Mouse (Mus musculus) midbrain, postnatal 0 days (tissue): Measurements from ENCODE around the gene Palld. TPM values are rescaled to one million over a fixed set of nuclear protein-coding genes. Genes with fewer than 3 reads are reported as not detected.

Experiments used
- ATAC-seq: fragments of 200-750 bp; cut with Nextera tagmentation; 2 replicates; pipeline ENCODE4 v1.8.0; 2017; ENCODE audit warnings: moderate number of reproducible peaks, mild to moderate bottlenecking, moderate TSS enrichment, moderate library complexity; ENCODE audit not compliant: low FRiP score
- DNase-seq: peaks from one replicate; pipeline ENCODE4 v3.0.0-alpha.2; 2015; ENCODE audit warnings: low spot score
- H3K27ac ChIP-seq: fragments of 300-500 bp; sonication (generic); 2 replicates; pipeline ENCODE4 v1.5.1; 2014; ENCODE audit warnings: low read depth, mild to moderate bottlenecking, low read length, mixed read lengths
- H3K27me3 ChIP-seq: fragments of 300-500 bp; sonication (generic); 2 replicates; pipeline ENCODE4 v1.6.1; 2014; ENCODE audit warnings: low read length, control low read depth, mixed read lengths; ENCODE audit not compliant: insufficient read depth
- H3K36me3 ChIP-seq: fragments of 300-500 bp; sonication (generic); 2 replicates; pipeline ENCODE4 v1.6.1; 2014; ENCODE audit warnings: low read length, control low read depth, mixed read lengths; ENCODE audit not compliant: insufficient read depth
- H3K4me1 ChIP-seq: fragments of 300-500 bp; sonication (generic); 2 replicates; pipeline ENCODE4 v1.6.1; 2014; ENCODE audit warnings: mild to moderate bottlenecking, control low read depth, antibody characterized with exemption, low read length, mixed read lengths; ENCODE audit not compliant: insufficient read depth
- H3K4me2 ChIP-seq: fragments of 300-500 bp; sonication (generic); 2 replicates; pipeline ENCODE4 v1.6.1; 2014; ENCODE audit warnings: low read depth, mild to moderate bottlenecking, low read length, mixed read lengths; ENCODE audit not compliant: poor library complexity, severe bottlenecking
- H3K4me3 ChIP-seq: fragments of 300-500 bp; sonication (generic); 2 replicates; pipeline ENCODE4 v1.5.1; 2014; ENCODE audit warnings: low read depth, mild to moderate bottlenecking, low read length, moderate library complexity
- H3K9ac ChIP-seq: fragments of 300-500 bp; sonication (generic); replicated peaks from 2 replicates; pipeline ENCODE4 v1.6.1; 2014; ENCODE audit warnings: mild to moderate bottlenecking, low read length, moderate library complexity, mixed read lengths; ENCODE audit not compliant: poor library complexity, severe bottlenecking
- H3K9me3 ChIP-seq: fragments of 300-500 bp; sonication (generic); 2 replicates; pipeline ENCODE4 v1.6.1; 2016; ENCODE audit warnings: low read length, control low read depth
- CTCF ChIP-seq: IDR thresholded peaks from 2 replicates; pipeline ENCODE4 v1.5.1; 2016; ENCODE audit warnings: antibody characterized with exemption, mild to moderate bottlenecking
- WGBS: fragments of 180-500 bp; shearing (Covaris S2); extraction: QIAGEN DNeasy Blood & Tissue Kit; methylation state at CpG from one replicate; pipeline ENCODE4 v1.1.7; 2014; 5-methylcytosine and 5-hydroxymethylcytosine counted together
- polyA plus RNA-seq: library from polyadenylated mRNA; unstranded; fragments of >200 nt; fragmentation: Nextera tagmentation; extraction: Ambion mirVana; gene quantifications from 2 replicates; pipeline ENCODE4 v1.2.1, GENCODE M21; 2015
- total RNA-seq: library from RNA; depleted of rRNA; stranded (reverse); fragments of >200 nt; gene quantifications from 2 replicates; pipeline ENCODE4 v1.2.3, GENCODE M21; 2014

Gene Palld
- total and polyA plus RNA-seq, 2 experiments from 2014 or later = 3.9 to 10.8 TPM

GRCm38 (mm10) chr8:61677227-61677626, 225.3 kb downstream of the Palld start:
- no peak overlapping the region for H3K27ac ChIP-seq
- H3K4me2 ChIP-seq = no peak overlapping the region
- no peak for ATAC-seq
- H3K9me3 ChIP-seq = no peaks in the 10 kb centered on the region
- no peaks in the 10 kb centered on the region for H3K4me1 ChIP-seq
- no peaks in the 10 kb centered on the region for H3K36me3 ChIP-seq
- no peak for DNase-seq
- no peaks in the 10 kb centered on the region for H3K27me3 ChIP-seq
- 84% methylated on average over 5 of the region's 5 CpGs for WGBS
- H3K4me3 ChIP-seq = no peak overlapping the region
- H3K9ac ChIP-seq = no peak overlapping the region
- TF ChIP-seq CTCF = no peak

DNA sequence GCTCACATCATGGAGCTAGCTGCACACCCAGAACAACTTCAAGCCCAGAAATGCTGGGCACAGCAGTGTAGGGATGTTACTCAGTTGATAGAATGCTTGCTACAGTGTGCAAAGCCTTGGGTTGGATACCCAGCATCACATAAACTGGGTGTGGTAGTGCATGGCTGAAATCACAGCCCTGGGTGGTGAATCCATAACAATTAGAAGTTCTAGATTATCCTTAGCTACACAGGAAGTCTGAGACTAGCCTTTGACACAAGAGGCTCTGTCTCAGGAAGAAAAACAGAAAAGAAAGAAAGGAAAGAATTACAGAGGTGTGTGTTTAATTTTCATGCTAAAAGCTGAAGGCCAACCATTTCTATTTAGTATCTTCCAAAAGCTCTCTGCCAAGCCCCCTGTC, 231.3 kb downstream of the Palld start:
- no peak for ATAC-seq
- Histone ChIP-seq H3K9me3 (no peaks in the 10 kb centered on the region), H3K27me3 (no peaks in the 10 kb centered on the region)

DNA sequence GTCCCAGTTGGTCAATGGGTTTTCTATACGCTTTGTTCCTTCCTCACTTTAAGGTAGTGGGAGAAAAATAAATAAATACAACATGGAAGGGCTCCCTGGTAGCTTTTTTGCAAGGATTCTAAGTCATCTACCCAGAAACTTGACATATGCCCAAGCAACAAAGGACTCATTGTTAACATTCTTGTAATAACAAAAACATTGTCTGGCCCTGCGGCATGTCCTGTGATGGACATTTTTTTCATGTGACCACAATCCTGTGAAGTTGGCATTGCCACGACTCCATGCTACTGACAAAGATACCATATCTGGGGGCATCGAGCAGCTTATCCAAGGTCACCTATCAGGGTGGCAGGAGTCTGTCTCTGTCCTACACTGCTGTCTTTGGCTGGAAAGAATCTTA, 232.1 kb downstream of the Palld start:
- H3K4me2 ChIP-seq = no peak overlapping the region
- H3K4me1 ChIP-seq = no peaks in the 10 kb centered on the region
- WGBS = 61% methylated on average over 4 of the region's 4 CpGs
- H3K9me3 ChIP-seq = no peaks in the 10 kb centered on the region
- no peak overlapping the region for H3K9ac ChIP-seq
- TF ChIP-seq CTCF = no peak
- DNase-seq = no peak
- no peaks in the 10 kb centered on the region for H3K27me3 ChIP-seq
- no peak for ATAC-seq
- H3K27ac ChIP-seq = no peak overlapping the region
- H3K36me3 ChIP-seq = no peaks in the 10 kb centered on the region
- no peak overlapping the region for H3K4me3 ChIP-seq

More for the DNA sequence above, 231.3 kb downstream of the Palld start:
- no peak overlapping the region for H3K9ac ChIP-seq
- H3K36me3 ChIP-seq = no peaks in the 10 kb centered on the region
- no peak for DNase-seq
- TF ChIP-seq CTCF = no peak
- H3K4me1 ChIP-seq = no peaks in the 10 kb centered on the region
- H3K4me3 ChIP-seq = no peak overlapping the region
- H3K4me2 ChIP-seq = no peak overlapping the region
- no peak overlapping the region for H3K27ac ChIP-seq

GRCm38 (mm10) chr8:61666919-61667318, 235.6 kb downstream of the Palld start:
- ATAC-seq (no peak), DNase-seq (no peak)
- no peaks in the 10 kb centered on the region for H3K4me1 ChIP-seq
- no peaks in the 10 kb centered on the region for H3K36me3 ChIP-seq
- H3K4me3 ChIP-seq = no peak overlapping the region
- no peak overlapping the region for H3K4me2 ChIP-seq
- H3K9ac ChIP-seq = no peak overlapping the region
- 16% methylated on average over 6 of the region's 6 CpGs for WGBS
- H3K9me3 ChIP-seq = no peaks in the 10 kb centered on the region
- no peak for TF ChIP-seq CTCF
- no peak overlapping the region for H3K27ac ChIP-seq
- H3K27me3 ChIP-seq = no peaks in the 10 kb centered on the region

DNA sequence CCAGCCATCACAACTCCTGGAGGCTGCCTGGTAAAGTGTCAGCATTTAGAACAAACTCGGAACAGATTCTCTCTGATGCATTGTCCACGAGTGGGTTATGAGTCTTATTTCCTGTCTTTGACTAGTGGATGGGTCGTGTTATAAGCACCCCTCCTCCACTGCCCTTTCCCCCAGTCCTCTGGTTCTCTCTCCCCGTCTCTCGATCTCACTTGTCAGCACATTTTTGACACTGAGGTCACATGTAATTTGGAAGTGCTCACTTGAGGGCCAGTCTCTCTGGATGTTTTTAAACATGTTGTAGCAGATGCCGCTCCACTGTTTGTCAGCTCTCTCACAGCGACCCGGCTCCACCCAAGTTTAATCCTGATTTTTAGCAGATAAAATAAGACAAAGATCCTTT, 237.5 kb downstream of the Palld start:
- DNase-seq = no peak
- Histone ChIP-seq H3K4me2 (no peak overlapping the region), H3K9me3 (no peaks in the 10 kb centered on the region), H3K36me3 (no peaks in the 10 kb centered on the region), H3K27ac (no peak overlapping the region), H3K9ac (no peak overlapping the region), H3K27me3 (no peaks in the 10 kb centered on the region), H3K4me3 (no peak overlapping the region), H3K4me1 (no peaks in the 10 kb centered on the region)
- WGBS = 65% methylated on average over 8 of the region's 8 CpGs
- no peak for ATAC-seq
- no peak for TF ChIP-seq CTCF

GRCm38 (mm10) chr8:61664162-61664561, 238.3 kb downstream of the Palld start:
- DNase-seq = no peak
- Histone ChIP-seq H3K9me3 (no peaks in the 10 kb centered on the region), H3K9ac (no peak overlapping the region), H3K36me3 (no peaks in the 10 kb centered on the region), H3K27me3 (no peaks in the 10 kb centered on the region), H3K4me1 (no peaks in the 10 kb centered on the region), H3K4me3 (no peak overlapping the region), H3K27ac (no peak overlapping the region), H3K4me2 (no peak overlapping the region)
- WGBS = 90% methylated on average over 6 of the region's 6 CpGs
- TF ChIP-seq CTCF = no peak
- no peak for ATAC-seq
